Comparison of ENCODE assay signal across 29 mouse cellular contexts in the genomic region with DNA sequence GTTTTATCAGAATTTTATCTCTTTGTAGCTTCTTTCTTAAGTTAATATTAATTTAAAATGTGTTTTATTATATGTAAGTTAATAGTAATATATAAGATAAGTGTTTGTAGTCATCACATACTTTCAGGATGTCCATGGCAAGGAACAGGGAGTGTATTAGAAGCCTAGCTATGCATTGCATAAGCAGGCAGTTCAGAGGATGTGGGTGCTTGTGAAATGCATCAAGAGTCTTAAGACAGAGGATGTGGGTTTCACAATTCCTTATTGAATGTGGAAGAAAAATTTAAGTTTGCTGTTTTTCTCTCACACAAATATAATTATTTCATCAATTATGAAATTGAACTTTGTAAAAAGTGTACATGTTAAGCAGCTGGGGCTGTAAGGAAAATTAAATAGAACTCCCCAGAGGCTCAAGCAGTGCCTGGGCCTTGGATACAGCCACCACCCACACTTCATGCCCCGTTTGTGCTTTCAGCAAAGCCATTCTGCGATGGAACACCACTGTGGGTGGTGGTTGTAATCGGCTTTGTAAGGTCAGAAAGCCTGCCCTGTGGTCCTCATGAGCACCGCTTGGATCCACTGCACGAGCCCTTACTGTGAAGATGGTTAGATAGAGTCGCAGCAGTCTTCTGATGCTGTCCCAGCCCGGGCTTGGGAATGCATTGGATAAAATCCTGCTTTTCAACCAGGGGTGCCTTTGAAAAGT.
DNase-seq lines count a peak whose midpoint lies in the region; ATAC-seq and TF ChIP-seq lines count a peak whose summit lies in the region.
"Had no signal": no experiment of that assay in that cellular context is flagged by ENCODE, and none has a peak within 500 bp of the region (broad histone marks: within the 10 kb centered on the region; RNA-seq: fewer than 3 reads in every experiment).

No protein-coding gene starts in this region.

- TF ChIP-seq EP300 in lung, postnatal 0 days (IDR thresholded peaks at IDR 0.05), result no peak

- no peak overlapping the region for H3K4me3 ChIP-seq in lung, postnatal 0 days (ENCODE audit: low read depth, low read length)
- no peak overlapping the region for H3K4me3 ChIP-seq in bone marrow macrophage, adult 2 months (ENCODE audit: insufficient read depth, low read length)
- H3K4me3 ChIP-seq: forebrain, embryonic 10.5 days; forebrain, embryonic 15.5 days; gastrocnemius, adult 2 months; heart, embryonic 13.5 days; left cerebral cortex, adult 2 months; limb, embryonic 13.5 days had no signal

- H3K36me3 ChIP-seq in lung, postnatal 0 days (ENCODE audit: insufficient read depth, low read length), result no peaks in the 10 kb centered on the region
- H3K36me3 ChIP-seq: forebrain, embryonic 10.5 days; forebrain, embryonic 15.5 days had no signal

- H3K4me1 ChIP-seq in lung, postnatal 0 days (ENCODE audit: insufficient read depth, low read depth, low read length), result no peaks in the 10 kb centered on the region
- peaks cover 21% of the 10 kb centered on the region for H3K4me1 ChIP-seq in bone marrow macrophage, adult 2 months (ENCODE audit: control insufficient read depth, insufficient read depth, low read length)
- H3K4me1 ChIP-seq: forebrain, embryonic 10.5 days; forebrain, embryonic 15.5 days; heart, embryonic 13.5 days; limb, embryonic 13.5 days had no signal

- H3K4me2 ChIP-seq in lung, postnatal 0 days (replicated peaks; ENCODE audit: low read depth, low read length), result no peak overlapping the region
- H3K4me2 ChIP-seq: forebrain, embryonic 15.5 days; heart, embryonic 13.5 days; hindbrain, embryonic 14.5 days; limb, embryonic 13.5 days had no signal

- peak; percentile 70 for DNase-seq in lung, postnatal 0 days (ENCODE audit: low spot score)
- no peak for DNase-seq in lung, adult 18-20 months
- DNase-seq in gonadal fat pad, adult 2 months (ENCODE audit: low read depth), result peak; percentile 26
- no peak for DNase-seq in kidney, adult 9 months
- no peak for DNase-seq in urinary bladder, postnatal 36 days (ENCODE audit: low spot score in 2 of 2)
- DNase-seq in adrenal gland, adult 2 months, result no peak
- DNase-seq: adrenal gland, postnatal 10 days; B cell, adult 2 months; cerebellum, adult 2 months; cerebellum, postnatal 25 days; gastrocnemius, adult 2 months; gastrocnemius, postnatal 36 days; heart, postnatal 10 days; kidney, postnatal 14 days; lung, postnatal 10 days; midbrain, embryonic 14.5 days; right cerebral cortex, adult 18-20 months; thymus, postnatal 4 days had no signal

- H3K27ac ChIP-seq in lung, postnatal 0 days (ENCODE audit: low read length), result no peak overlapping the region
- peak overlapping the region; percentile 35 for H3K27ac ChIP-seq in bone marrow macrophage, adult 2 months (ENCODE audit: insufficient read depth, low read depth, low read length)
- H3K27ac ChIP-seq: forebrain, embryonic 10.5 days; forebrain, embryonic 15.5 days; gastrocnemius, adult 2 months; heart, embryonic 13.5 days; hindbrain, embryonic 14.5 days; left cerebral cortex, adult 2 months; limb, embryonic 13.5 days; liver, embryonic 14.5 days had no signal

- H3K9ac ChIP-seq in lung, postnatal 0 days (replicated peaks; ENCODE audit: low read depth), result no peak overlapping the region
- H3K9ac ChIP-seq: forebrain, embryonic 15.5 days; heart, embryonic 13.5 days; hindbrain, embryonic 14.5 days; limb, embryonic 13.5 days; liver, embryonic 14.5 days had no signal

- no peak for TF ChIP-seq POLR2A in bone marrow macrophage, adult 2 months (IDR thresholded peaks at IDR 0.05; ENCODE audit: borderline replicate concordance, low read depth, low read length)

- no peak for ATAC-seq in lung, postnatal 0 days
- peak; percentile 90 for ATAC-seq in monocyte, adult 5-6 weeks (replicated peaks; ENCODE audit: insufficient number of reproducible peaks, low FRiP score, low TSS enrichment, poor library complexity, severe bottlenecking)
- ATAC-seq: forebrain, embryonic 15.5 days; intestine, postnatal 0 days had no signal

- H3K27me3 ChIP-seq in lung, postnatal 0 days (replicated peaks; ENCODE audit: insufficient read depth, low read length), result no peaks in the 10 kb centered on the region
- H3K27me3 ChIP-seq: CH12.LX; forebrain, embryonic 15.5 days; heart, embryonic 13.5 days; limb, embryonic 13.5 days had no signal

- 75% methylated on average over 7 of the region's 7 CpGs for WGBS in lung, postnatal 0 days

- no peaks in the 10 kb centered on the region for H3K9me3 ChIP-seq in lung, postnatal 0 days (ENCODE audit: low read length)
- H3K9me3 ChIP-seq: forebrain, embryonic 10.5 days; forebrain, embryonic 15.5 days; heart, embryonic 13.5 days; limb, embryonic 13.5 days had no signal

- TF ChIP-seq CTCF in lung, postnatal 0 days (IDR thresholded peaks at IDR 0.05), result no peak
- no peak for TF ChIP-seq CTCF in bone marrow macrophage, adult 2 months (IDR thresholded peaks at IDR 0.05; ENCODE audit: low read depth, low read length)

Comparison
In these comparisons a context has a peak if more than half of its experiments do, and no peak if none do; other contexts are left out.
1. DNase-seq: peak in lung, postnatal 0 days (single experiment) and gonadal fat pad, adult 2 months (single experiment); none in lung, adult 18-20 months (0 of 2), kidney, adult 9 months (single experiment), urinary bladder, postnatal 36 days (0 of 2) and adrenal gland, adult 2 months (single experiment).